Mouse (Mus musculus) embryonic stem cell, embryonic (primary cell): Measurements from ENCODE around the gene Olfr1217.
"Not testable (repeated sequence)": the region's sequence is repeated elsewhere in the genome, so short reads cannot be mapped to it uniquely, and the experiment has no call there.

Experiments used
- CTCF ChIA-PET, 4 experiments: fragments of 300-600 bp in 2 of 4; fragments of 350-600 bp in 2 of 4; sonication (Branson Sonifier 250); formaldehyde crosslinking; loops; one replicate each; lab custom pipeline; 2022; ENCODE audit warnings: inconsistent platforms in 2 of 4; lab: Charles Lee
- POLR2A ChIA-PET, 4 experiments: fragments of 300-600 bp in 2 of 4; fragments of 350-600 bp in 2 of 4; sonication (Branson Sonifier 250); formaldehyde crosslinking; loops; one replicate each; lab custom pipeline; 2022; ENCODE audit warnings: antibody characterized with exemption in 4 of 4, inconsistent platforms in 1 of 4; lab: Charles Lee

The Olfr1217 gene

DNA sequence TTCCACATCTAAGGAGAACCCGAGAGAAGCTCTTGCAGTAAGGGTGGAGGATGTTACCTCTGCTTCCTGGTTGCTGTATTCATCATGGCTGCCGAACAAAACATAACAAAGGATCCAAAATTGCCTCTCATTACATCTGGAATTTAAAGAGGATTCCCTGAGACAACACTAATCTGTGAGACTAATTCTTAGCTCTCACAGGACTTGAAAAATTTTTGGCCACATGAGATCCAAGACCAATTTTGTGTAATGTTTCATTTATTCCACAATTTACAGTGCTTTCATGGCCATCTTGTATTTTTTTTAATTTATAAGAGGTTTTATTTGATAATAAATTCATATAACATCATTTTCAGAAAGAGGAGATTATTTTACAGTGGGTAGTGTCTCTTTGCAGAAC, at the start of gene Olfr1217:
Gene Olfr1217, minus strand, starts transcription at position 101 of the 400 bp plus-strand sequence.
- ChIA-PET CTCF (no interaction called here), POLR2A (no interaction called here)

DNA sequence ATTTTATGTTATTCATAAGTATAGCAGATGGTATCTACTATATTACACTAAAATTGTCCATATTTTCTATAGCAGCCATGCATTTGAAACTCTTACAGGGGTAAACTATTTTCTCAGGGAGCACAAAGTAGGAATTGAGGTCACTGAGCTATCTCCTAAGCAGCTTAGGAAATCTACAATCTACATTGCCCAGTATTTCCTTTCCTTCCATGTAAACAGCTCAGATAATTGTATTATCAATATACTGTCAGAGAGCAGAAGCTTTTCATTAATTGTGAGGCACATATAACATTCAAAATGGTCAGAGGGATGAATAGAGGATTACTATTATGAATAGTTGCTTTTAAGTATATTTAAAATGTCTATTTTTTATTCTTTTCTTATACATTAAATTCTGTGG, 49.6 kb upstream of the Olfr1217 start:
- ChIA-PET POLR2A (no interaction called here), CTCF (no interaction called here)

DNA sequence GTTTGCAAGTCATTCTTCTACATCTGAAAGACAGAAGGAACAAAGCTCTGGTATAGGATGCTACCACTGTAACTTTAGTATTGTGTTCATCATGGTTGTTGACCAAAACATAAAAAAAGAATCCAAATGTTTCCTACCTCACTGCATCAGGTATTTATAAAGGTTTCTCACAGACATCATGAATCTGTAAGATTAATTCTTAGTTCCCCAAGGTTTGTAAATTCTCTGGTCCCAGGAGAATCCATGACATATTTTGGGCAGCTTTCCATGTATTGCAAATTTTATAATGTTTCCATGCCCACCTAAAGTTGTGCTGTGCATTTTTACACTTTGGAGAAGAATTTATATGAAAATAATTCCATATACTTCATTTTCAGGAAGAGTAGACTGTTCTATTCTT, 29.2 kb upstream of the Olfr1217 start, which contains the start of gene Olfr1218:
Gene Olfr1218, minus strand, starts transcription at position 101 of the 400 bp plus-strand sequence.
- POLR2A ChIA-PET, result no interaction called here
- CTCF ChIA-PET, result no interaction called here

DNA sequence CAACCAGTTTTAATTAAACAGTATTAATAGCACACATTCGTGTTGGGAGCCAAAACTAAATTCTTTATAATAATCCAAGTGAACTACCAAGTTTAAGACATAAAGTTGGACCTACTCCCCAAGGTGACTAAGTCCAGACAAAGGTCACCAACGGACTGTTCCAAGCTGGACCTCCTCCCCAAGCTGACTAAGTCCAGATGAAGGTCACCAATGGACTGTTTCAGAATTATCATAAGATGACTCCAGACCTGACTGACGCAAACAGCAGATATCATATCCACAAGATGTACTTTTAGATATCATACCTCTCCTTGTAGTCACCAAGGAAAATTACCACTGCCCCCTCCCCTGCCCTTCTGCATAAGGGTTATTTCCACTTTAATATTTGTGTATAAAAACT, 10.4 kb downstream of the Olfr1217 start:
- POLR2A ChIA-PET, CTCF ChIA-PET: not testable (repeated sequence)

DNA sequence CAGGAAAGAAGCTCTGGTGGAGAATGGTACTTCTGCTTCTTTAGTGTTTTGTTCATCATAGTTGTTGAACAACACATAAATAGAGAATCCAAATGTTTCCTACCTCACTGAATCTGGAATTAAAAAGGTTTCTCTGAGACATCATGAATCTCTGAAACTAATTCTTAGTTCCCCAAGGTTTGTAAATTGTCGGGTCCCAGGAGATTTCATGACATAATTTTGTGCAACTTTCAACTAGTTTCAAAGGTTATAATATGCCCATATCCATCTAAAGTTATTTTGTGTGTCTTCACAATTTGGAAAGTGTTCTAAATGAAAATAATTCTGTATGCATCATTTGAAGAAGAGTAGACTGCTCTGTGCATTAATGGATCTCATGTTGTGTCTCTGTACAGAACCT, 13.6 kb downstream of the Olfr1217 start, which contains the start of gene Olfr1216:
Gene Olfr1216, minus strand, starts transcription at position 101 of the 400 bp plus-strand sequence.
- ChIA-PET POLR2A (no interaction called here), CTCF (no interaction called here)

DNA sequence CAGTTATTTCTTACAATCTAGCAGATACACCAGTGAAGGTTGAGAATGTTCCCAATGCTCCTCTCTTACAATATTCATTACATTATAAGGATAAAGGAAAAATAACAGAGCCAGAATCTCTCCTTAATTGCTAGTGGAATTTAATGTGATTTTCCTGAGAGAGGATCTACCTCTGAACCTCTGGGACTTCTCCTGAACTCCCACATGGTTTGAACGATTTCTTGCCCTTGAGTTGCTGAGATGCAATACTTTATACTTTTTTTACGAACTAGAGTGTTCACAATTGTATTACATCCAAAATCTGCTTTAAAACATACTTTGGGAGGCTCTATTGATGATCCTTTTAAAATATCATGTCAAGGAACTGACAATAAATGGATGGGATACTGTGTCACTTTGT, 25.0 kb downstream of the Olfr1217 start, which contains the start of gene Olfr1215:
Gene Olfr1215, minus strand, starts transcription at position 101 of the 400 bp plus-strand sequence.
- ChIA-PET POLR2A (no interaction called here), CTCF (no interaction called here)

DNA sequence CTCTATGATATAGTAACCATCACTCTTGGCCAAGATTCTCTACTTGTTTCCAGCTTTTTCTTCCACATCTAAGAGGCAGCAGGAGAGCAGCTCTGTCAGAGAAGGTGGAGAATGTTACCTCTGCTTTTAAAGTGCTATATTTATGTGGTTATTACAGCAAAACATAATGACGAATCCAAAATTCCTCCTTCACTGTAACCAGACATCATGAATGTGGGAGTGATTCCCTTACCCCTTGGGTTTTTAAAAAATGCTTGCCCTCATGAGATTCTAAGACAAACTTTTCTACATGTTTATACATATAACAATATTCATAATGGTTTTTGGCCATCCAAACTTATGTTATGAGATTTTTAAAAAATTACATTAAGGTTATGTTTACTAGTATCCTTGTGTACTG, 39.3 kb downstream of the Olfr1217 start, which contains the start of gene Olfr1214:
Gene Olfr1214, minus strand, starts transcription at position 101 of the 400 bp plus-strand sequence.
- POLR2A ChIA-PET, result no interaction called here
- CTCF ChIA-PET, result no interaction called here

DNA sequence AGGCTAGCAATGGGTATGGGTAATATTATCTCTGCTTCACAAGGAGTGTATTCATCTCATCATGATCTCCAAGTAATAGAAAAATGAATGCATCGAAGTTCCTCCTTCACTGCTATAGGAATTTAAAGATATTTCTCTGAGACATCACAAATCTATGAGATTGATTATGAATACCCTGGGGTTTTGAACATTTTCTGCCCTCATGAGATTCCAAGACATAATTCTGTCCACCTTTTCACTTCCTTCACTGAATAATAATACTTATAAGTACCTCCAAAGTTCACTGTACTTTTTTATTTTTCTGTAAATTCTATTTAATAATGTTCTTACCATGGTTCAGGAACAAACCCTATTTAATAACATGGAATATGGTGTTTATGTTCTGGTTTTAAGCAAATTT, 51.7 kb downstream of the Olfr1217 start, which contains the start of gene Gm13762:
Gene Gm13762, minus strand, starts transcription at position 101 of the 400 bp plus-strand sequence.
- ChIA-PET POLR2A (no interaction called here), CTCF (no interaction called here)
